Mouse (Mus musculus) left cerebral cortex, adult 18-20 months (tissue): ENCODE data around the gene Hephl1. TPM values are rescaled to one million over a fixed set of nuclear protein-coding genes. Genes with fewer than 3 reads are reported as not detected.
"Not testable (repeated sequence)": the region's sequence is repeated elsewhere in the genome, so short reads cannot be mapped to it uniquely, and the experiment has no call there.

Source experiments
- DNase-seq, 2 experiments: peaks; one replicate each; pipeline ENCODE4 v3.0.0; 2021 to 2022; ENCODE audit warnings: low spot score in 2 of 2, mixed read lengths in 1 of 2
- long read RNA-seq, 2 experiments: library from polyadenylated mRNA; stranded (forward); transcript quantifications; one replicate each; pipeline ENCODE4 v2.0.0; 2021
- total RNA-seq, 2 experiments: library from RNA; stranded (reverse); gene quantifications; 2 replicates each; pipeline ENCODE4 v1.2.3; 2021

Gene Hephl1
- total RNA-seq: not detected
- long read RNA-seq, experiment 1: 0 reads
- long read RNA-seq, experiment 2: 0 reads

DNA sequence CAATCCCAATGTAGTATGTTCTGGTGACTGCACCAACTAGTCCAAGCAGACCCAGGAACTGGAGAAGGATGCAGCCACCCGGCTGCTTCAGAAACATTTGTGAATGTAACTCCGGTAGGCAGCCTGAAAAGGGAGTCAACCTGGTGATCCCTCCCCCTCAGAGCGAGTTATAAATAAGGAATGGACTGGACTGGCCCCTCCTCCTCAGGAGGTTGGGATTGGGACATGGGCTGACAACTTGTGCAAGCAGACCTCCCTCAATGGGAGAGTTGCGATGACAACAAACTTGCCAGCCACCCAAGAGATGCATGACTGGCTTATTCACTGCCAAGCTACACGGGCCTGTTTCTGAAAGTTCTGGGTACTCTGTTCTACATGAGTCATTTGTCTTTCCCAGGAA lies at the start of gene Hephl1:
Gene Hephl1, minus strand, starts transcription at position 101 of the 400 bp plus-strand sequence.
- no peak for DNase-seq

DNA sequence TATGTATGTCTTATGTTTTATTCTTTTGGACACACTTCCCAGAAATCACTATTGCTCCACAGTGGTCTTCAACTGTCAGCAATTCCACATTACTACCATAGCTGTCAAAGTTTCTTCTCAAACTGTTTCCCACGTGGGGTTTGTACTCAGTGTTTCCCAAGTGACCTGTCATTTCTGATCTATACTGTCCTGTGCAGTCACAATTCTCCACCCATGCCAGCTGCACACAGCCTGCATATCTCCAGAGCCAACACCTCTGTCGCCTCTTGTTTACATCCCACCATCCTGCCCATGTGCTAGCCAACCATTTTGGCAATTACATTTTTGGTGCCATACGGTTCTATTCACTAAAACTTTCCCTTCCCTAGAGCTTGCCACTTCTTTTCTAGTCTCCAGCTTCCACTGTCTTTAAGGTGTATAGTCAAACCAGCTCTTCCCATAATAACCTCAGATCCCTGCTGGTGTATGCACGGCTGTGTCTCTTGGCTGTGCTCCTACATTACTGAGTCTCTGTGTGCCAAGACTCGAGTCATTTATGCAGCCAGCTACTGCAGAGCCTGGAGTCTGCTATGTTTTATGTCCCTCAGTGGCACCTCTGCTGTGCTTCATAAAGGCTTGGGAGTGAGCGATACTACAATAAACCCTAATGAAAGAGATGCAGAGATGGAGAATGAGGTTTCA lies 37.5 kb upstream of the Hephl1 start:
- DNase-seq: no peak

DNA sequence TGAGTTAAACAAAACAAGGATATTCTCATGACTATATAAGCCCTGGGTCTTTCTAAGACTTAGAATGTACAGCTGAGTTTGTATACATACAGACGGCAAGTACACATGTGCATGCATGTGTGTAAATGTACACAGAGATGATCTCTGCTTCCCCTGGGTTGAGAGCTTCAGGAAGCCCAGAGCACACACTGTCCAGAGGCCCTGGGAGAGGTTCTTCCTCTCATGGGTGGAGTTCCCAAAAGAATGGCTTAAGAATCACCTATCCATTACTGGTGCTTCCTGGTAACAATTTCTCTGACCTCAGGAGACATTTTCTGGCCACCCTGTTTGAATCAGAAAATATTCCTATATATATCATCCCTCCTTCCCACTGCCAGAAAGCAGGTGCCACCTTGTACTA lies 28.6 kb upstream of the Hephl1 start:
- DNase-seq: no peak

DNA sequence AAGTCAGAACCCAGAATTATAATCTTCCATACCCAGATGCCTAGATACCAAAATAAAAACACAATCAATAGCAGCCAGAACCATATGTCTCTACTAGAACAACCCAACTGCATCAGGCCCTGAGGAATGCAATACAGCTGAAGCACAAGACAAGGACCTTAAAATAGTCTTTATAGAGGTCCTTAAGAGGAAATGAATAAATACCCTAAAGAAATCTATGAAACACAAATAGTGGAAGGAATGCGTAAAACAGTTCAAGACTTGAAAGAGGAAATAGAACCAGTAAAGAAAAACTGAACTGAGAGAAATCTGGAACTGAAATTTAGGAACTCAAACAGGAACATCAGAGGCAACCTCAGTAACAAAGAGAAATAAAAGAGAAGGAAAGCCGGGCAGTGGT lies 14.0 kb upstream of the Hephl1 start:
- DNase-seq: no peak

DNA sequence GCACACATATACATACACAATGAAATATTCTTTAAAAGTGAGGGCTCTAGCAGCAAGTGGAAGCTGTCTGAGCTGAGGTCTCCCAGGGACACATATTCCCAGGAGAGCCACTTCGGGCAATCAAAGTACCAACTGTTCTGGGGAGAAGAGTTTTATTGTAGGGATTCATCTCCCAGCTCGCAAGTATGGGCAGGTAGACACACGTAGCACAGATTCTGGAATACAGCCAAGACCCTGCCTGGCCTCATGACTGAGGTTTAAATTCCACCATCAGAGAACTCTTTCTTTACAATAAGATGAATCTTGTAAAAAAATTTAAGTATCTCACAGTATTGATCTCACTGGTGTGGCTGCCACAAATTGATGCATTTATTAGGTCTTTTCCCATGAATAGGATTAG lies 10.5 kb upstream of the Hephl1 start:
- no peak for DNase-seq

DNA sequence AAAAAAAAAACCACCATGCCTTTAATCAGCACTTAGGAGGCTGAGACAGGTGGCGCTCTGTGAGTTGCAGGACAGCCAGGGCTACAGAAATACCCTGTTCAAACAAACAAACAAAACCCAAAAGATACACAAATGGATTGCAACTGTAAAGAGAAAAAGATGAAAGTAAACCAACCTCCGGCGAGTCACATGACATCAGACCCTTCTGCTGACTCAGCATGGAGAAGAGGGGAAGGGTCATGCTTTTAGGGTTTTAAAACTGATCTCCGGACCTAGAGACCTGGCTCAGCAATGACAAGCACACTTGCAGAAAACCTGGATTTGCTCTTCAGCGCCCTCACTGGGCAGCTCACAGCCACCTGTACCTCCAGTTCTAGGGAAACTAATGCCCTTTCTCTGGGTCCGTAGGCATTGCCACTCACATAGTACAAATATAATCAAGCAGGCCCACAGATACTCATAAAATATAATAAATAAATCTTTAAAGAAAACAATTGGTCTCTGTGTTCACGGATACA lies 9.0 kb upstream of the Hephl1 start:
- DNase-seq: no peak

DNA sequence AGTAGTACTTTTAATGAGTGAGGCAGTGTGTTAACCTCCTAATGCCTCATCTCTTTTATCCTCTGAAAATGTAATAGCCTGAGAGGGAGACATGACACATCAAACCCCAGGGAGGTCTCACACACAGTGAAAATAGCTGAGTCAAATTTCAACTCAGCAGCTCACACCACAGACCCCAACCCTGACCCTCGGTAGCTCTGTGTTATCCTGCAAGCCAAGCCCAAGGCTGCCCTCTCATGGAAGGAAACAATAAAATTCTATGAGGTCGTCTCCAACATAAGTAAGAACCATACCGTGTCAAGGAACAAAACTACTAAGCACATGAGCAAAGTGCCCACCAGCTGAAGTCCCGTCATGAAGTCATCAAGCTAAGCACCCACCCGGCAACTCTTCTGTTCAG lies 8.3 kb upstream of the Hephl1 start:
- DNase-seq: no peak

DNA sequence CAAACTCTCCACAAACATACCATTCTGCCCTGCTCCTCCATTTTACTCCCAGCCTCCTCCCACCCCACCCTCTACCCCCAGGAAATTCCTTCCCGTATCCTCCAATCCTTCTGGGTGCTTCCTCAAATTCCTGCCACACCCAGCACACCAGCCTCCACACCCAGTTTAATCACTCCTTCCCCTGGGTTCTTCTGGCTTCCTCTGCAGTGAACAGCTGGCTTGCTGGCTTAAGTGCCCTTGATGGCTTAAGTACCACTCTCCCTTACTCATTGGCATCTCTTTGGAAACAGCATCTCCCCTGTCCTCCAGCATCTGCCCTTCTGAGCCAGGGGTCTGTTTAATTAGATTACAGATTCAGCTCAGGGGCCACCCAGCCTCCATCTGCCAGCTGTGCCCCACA lies 7.6 kb upstream of the Hephl1 start:
- DNase-seq: no peak

DNA sequence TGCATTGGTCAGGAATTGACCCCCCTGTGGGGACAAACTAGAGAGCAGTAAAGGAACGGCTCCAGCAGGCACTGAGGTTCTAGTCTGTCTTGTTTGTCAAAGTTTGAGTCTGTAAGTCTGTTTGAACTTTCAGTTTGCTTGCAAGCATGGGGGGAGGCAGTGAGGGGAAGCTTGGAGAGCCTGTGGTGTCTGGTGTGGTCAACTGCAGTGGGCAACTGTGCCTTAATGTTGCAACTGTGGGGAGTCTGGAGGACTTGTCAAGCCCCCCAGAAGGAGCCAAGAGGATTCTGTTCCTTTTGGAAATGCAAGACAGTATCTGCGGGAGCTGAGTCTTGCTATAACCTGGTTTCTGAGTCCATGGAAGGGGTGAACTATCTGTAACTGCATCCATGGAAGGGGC lies 4.3 kb upstream of the Hephl1 start:
- DNase-seq: no peak

DNA sequence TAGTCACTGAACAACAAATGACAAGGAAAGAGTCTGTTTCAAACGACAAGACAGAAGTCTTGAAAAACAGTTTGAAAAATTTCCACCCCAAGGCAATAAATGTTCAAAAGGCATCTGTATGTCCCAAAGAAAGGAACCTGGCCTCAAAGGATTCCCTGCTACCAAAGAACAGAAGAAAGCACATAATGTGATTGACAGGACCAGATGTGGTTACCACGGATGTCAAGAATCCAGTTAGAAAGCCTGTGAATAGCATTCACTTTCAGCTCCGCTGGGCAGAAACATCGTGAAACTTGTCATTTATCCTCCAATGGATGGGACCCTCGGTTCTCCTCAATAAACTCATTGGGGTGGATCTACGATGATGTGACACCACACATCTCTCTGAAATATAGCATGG lies 2.2 kb upstream of the Hephl1 start:
- no peak for DNase-seq

DNA sequence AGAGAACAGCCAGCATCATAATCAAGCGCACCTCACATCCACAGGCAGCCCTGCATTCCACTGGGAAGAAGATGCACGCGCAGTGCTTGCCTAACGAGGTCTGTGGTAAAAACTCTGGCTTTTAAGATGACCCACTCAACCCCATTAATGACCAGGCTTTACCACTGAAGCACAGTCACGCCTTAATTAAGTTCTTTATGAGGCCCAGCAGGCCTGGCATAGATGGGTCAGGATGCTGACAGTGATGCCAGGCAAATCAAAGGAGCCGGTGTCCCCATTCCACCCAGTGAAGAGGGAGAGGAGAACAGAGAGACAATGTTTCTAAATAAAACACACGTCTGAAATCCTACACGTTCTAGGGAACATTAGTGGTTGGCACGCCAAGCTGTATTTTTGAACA lies 3.8 kb downstream of the Hephl1 start:
- no peak for DNase-seq

DNA sequence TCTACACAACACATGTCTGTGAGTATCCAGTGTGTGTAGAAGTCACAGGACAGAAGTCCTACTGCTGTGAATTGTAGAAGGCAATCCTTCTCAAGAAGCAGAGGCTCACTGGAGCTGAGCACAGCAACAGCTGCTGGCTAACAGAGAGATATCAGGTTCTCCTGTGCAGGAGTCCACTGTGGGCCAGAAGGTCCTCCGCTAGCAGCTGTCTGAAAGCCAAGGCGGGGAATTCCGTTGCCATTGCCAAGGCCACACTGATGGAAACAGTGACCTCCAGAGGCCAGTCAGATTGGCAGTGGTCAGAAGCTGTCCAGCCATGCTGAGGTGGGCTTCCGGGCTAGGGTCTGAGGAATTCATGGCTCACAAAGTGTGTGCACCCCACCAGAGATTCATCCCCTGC lies 6.8 kb downstream of the Hephl1 start:
- DNase-seq: no peak

DNA sequence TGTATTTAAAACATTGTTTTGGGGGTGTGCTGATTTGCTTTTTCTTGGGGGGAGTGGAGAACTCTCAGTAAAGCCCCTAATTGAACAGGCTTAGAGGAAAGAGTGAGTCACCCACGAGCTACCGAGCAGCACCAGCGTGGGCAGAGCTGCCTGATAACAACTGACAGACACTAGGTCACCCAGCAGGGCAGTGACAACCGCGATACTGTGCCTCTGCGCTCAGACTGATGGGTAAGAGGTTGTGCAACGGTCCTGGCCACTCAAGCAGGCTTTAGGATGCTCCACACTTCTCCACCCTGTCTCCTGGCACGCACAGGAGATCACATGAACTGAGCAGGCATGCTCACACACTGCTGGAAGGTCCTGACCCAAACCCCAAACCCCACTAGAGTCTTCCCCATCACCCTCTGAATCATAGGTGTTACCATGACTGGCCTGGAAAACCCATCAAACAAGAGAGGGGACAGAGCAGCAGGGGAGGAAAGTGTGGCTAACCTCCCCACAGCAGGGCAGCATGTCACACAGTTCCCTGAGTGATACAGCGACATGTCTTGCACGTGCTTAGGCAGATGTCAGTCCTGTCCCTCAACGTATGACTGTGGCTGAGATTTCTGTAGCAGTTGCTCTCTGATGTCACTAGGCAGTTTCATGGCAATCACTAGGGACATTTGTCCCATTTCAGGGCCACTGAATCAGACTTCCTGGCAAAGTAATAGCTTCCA lies 8.2 kb downstream of the Hephl1 start:
- no peak for DNase-seq

DNA sequence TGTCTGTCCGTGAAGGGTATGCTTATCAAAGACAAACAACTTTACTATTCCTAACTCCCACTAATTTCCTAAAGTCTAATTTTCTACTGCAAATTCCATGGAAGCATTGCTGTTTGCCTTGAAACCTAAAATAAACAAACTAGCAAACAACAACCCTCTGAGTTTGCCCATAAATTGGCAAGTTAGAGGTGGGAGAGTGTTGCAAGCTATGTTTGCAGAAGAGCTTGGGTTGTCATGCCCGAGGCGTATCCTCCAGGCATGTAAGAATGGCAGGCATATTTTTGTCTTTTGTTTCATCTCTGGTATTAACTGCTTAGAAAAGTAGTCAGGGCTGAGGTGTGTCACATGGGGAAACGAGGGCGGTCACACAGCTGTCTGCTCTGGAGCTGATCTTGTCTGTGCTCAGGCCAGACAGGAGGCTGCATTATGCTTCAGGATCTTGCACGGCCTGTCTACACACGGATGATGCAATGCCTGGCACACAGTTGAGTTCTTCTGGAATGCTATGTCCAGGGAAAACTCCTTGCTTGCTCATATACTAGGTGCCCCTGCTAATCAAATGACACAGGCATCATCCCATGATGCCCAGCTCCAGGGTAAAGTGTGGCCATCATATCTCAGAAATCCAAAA lies 10.3 kb downstream of the Hephl1 start:
- DNase-seq: no peak

DNA sequence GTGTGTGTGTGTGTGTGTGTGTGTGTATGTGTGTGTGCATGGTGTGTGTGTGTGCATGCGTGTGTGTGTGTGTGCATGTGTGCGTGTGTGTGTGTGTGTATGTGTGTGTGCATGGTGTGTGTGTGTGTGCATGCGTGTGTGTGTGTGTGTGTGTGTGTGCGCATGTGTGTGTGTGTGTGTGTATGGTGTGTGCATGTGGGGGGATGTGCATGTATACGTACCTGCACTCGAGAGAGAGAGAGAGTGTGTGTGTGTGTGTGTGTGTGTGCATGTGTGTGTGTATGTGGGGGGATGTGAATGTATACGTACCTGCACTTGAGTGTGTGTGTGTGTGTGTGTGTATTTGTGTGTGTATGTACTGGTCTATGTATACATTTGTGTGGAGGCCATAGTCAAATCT lies 13.5 kb downstream of the Hephl1 start:
- DNase-seq: not testable (repeated sequence)

DNA sequence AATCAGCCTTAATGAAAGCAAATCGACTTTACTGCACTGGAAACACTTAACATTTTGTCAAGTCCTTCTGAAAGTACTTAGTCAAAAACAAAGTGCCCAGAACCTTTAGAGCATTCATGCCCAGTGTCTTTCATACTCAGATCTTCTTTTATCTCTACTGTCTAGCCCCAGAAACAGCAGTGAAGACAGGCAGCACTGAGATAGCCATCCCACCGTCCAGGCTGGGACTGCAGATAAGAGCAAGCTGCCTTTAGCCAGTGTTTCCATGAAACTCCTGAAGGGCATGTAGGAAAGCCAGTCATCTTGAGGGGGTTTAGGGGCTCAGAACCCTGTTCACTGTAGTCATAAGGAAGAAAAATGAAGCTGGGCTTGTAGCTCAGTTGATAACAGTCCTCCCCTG lies 14.7 kb downstream of the Hephl1 start:
- no peak for DNase-seq

DNA sequence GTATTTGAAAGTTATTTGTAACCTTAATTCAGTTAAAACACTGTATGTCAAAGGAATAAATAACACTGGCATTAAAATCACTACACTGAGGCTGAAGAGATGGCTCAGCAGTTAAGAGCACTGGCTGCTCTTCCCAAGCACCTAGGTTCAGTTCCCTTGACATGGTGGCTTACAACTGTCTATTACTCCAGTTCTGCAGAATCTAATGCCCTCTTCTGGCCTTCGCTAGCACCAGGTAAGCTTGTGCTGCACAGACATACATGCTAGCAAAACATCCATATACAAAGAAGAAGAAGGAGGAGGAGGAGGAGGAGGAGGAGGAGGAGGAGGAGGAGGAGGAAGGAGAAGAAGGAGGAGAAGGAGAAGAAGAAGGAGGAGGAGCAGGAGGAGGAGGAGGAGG lies 15.7 kb downstream of the Hephl1 start:
- DNase-seq: no peak

DNA sequence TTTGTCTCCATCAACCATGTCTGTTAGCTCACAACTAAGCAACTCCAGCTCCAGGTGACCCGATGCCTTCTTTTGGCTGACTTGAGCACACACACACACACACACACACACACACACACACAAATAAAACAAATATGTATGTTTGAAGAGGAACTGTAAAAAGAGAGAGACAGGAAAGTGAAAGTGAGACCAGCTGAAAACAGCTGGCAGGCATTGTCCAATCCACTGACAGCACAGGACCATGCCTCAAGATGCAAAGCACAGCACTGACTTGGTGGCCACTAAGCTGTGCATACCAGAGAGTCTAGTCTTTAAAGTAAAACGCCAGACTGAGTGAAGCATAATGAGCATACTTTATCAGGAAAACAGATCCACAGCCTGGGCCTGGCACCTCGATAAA lies 16.7 kb downstream of the Hephl1 start:
- DNase-seq: no peak

DNA sequence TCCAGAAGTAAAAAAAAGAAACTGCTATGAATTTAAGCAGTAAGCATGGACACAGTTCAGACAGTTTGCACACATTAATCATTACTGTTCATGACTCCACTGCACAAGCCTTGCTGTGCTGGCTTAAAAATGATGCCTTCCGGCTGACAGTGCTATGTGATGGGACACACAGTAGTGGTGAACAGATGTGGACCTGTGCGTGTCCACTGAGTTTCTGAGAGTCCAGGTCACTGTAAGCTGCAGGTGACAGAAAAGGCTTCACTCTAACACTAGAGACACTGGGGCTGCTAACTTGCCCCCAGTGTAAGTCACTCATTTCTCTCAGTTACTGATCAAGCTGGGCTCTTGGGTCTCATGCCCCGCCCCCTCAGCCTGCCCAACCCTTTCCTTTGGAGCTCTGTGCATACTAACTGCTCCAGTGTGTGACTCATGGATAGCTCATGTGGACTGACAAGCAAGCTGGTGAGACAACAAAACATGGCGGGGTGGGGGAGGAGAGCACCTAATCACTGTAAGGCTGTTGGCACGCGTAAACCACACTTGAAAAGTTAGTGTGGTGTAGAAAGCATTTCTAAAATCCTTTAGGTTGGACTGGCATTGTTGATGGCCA lies 43.1 kb downstream of the Hephl1 start:
- DNase-seq: peak; percentile 11 to 20

DNA sequence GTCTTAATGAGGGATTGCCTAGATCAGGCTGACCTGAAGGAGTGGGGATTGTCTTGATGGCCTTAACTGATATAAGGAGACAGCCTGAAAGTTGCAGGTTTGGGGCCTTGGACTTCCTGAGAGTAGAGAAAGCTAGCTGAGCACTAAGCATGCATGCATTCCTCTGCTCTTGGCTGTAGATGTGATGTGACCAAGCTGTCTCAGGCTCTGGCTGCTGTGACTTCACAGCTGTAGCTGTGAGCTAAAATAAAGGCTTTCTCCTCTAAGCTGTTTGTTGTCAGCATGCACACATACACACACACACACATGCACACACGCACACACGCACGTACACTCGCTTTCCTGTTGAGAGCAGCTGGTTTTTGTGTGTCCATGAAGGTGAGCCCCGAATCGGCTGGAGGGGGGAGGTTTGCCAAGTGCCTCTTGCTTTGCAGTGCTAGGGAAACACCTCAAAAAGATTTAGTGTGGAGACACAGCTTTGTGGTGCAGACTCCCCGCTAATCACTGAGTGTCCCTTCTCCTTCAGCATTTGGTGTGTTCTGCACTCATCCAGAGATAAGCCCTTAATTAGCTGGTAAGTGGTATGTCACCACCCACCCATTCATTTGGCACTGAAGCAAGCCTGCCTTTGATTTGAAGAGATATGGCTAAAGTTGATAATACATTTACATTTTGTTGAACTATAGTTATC lies 43.8 kb downstream of the Hephl1 start:
- DNase-seq: no peak

DNA sequence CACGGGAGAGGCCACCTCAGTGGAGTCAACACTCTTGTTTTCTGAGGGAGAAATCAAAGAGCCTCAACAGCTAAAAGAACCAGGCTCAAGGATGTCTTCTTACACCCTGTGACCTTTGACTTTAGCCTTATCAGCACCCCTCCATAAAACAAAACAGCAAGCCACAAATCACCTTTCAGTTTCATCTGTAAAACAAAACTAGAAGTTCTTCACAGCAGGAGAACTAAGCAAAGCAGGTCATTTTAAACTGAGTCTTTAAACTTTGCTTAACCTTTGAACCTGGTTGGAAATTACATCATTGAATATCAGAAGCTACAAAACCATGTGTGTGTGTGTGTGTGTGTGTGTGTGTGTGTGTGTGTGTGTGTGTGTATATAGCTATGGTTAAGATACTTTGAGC lies 47.7 kb downstream of the Hephl1 start:
- no peak for DNase-seq
